Mouse (Mus musculus): ENCODE results near the gene Tox2.

The Tox2 gene

GRCm38 (mm10) chr2:163317281-163317680 is 114.4 kb downstream of the Tox2 start:
- no peak for DNase-seq (ENCODE audit: low read depth, low spot score)

- DNase-seq (ENCODE audit: low read depth, low spot score), result no peak
Observed at GRCm38 (mm10) chr2:163318777-163319176, 115.9 kb downstream of the Tox2 start.

DNA sequence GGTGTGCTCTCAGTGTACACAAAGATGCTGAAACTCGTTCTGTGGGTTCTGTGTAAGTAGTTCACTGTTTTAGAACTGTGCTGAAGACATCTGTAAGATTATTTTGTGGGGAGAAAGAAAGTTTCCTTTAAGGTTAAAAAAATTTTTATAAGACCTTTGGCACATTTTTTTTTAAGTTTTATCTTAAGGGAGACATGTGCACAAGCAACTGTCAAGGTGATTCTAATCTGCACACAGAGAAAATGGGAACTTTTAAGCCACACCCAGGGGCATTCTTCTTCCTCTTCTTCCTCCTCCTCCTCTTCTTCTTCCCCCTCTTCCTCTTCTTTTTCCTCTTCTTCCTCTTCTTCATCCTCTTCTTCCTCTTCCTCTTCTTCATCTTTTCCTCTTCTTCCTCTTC is 120.2 kb downstream of the Tox2 start:
- no peak for DNase-seq (ENCODE audit: low read depth, low spot score)

DNA sequence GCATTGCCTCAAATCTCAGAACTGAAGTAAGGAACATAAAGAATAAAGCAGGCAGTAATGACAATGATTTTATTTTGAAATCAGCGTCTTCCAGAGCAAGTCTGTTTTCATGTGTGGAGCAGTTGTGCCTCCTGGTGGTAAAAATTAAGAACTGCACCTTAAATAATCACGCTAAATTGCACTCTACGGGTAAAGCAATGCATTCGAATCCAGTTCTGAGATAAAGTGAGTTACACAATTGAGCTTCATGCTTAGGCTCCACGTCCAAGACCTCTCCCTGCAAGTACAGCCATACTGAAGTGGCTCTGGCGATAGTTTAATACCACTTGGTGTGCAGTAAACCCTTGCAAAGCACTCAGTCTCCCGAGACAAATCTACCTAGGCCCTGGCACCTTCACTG is 127.8 kb downstream of the Tox2 start:
- peak; percentile 54 for DNase-seq (ENCODE audit: low read depth, low spot score)

- DNase-seq (ENCODE audit: low read depth, low spot score), result no peak
Observed at GRCm38 (mm10) chr2:163331423-163331822, 128.5 kb downstream of the Tox2 start.

DNA sequence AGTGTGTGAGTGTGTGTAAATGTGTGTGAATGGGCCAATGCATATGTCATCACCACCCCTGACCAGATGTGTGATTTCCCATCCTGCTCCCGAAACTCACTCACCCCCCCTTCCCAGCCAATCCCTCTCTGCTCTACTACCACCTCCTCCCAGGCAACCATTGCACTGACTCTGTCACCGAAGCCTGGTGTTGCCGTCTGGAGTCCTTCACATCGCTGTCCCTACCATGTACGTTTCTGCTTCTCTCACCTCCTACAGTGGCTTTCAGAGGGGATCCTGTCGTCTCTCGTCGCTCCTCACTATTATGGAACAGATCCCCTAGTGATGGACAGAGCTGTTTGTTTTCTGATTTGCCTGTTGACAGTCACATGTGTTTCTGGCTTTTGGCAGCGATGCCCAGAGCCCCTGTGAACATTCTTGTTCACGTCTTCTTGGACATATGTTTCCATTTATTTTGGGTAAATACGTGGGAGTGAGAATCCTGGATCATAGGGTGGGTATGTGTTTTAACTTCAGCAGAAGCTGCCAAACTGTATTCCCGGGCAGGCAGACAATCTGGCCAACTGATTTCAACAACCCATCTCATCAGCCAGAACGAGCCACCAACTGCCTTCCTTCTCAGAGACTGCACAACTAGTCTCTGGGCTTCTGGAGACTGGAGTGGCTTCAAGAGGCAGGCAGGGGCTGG is 129.6 kb downstream of the Tox2 start:
- DNase-seq (ENCODE audit: low read depth, low spot score), result no peak

GRCm38 (mm10) chr2:163340263-163340662 is 137.3 kb downstream of the Tox2 start:
- peak; percentile 72 for DNase-seq (ENCODE audit: low read depth, low spot score)

DNA sequence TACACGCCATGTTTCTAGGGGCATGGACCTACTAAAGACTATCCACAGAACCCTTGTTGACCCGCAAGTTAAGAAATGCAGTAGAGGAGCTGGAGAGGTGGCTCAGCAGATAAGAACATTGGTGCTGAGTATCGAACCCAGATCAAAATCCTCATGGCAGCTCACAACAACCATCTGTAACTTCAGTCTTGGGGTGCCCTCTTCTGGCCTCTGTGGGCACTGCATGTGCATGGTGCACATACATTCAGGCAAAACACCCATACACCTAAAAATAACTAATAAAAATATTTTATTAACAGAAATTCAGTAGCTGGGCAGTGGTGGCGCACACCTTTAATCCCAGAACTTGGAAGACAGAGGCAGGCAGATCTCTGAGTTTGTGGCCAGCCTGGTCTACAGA is 140.7 kb downstream of the Tox2 start:
- no peak for DNase-seq (ENCODE audit: low read depth, low spot score)

- DNase-seq (ENCODE audit: low read depth, low spot score), result no peak
Observed at GRCm38 (mm10) chr2:163344976-163345660, 142.2 kb downstream of the Tox2 start.

GRCm38 (mm10) chr2:163346497-163346896 is 143.6 kb downstream of the Tox2 start:
- no peak for DNase-seq (ENCODE audit: low read depth, low spot score)

GRCm38 (mm10) chr2:163347517-163348184 is 144.7 kb downstream of the Tox2 start:
- DNase-seq (ENCODE audit: low read depth, low spot score), result no peak

DNA sequence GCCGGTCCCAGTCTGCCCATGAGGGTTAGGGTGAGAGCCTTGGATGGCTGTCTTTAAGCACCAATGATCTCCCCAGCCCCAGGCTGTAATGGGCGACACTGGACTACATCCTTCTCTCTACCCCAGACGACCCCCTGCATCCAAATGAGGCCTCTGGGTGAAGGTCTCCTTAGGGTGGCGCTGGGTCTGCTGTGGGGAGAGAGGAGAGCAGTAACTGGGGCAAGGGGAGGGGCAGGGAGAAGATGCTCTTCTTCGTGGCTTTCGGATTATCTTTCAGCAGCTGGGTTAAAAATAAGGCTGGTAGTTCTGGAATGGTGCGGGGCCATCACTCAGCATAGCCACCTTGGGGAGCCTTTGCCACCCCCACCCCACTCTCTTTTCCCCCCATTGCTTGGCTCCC is 145.8 kb downstream of the Tox2 start:
- no peak for DNase-seq (ENCODE audit: low read depth, low spot score)

- no peak for DNase-seq (ENCODE audit: low read depth, low spot score)
Observed at GRCm38 (mm10) chr2:163349411-163349810, 146.5 kb downstream of the Tox2 start.

DNA sequence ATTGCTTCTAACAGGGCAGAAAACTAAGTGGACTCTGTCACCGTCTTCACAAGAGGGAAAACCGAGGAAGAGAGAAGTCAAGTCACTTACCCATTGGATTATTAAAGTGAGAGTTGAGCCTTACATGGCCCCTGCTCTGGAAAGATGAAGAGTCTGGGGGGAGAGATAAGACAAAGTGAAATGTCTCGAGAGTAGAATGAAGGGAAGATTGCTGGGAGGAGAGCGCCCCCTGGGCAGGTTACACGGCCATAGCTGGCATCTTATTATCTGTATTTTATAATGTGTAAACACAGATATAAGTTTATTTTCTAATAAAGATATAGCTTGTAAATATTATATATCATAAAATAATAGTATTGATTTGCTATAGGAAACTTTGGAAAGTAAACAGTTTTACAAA is 147.5 kb downstream of the Tox2 start:
- no peak for DNase-seq (ENCODE audit: low read depth, low spot score)

DNA sequence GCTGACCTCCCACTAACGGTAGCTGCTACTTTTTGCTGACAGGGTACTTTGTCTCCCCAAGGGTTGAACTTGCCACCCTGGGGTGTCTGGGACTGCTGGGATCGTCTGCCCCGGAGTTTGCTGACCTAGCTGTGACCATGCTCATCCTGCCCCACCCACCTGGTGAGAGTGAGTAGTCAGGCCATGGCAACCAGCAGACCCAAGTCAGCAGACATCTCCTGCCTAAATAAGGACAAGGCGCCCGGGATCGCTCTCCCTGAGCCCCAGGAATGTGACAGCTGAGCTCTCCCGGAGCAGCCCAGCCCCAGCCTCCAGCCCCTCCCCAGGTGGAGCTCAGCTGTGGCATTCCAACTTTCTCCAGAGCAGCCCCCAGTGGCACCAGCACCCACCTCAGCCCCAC is 150.8 kb downstream of the Tox2 start:
- DNase-seq (ENCODE audit: low read depth, low spot score), result no peak

DNA sequence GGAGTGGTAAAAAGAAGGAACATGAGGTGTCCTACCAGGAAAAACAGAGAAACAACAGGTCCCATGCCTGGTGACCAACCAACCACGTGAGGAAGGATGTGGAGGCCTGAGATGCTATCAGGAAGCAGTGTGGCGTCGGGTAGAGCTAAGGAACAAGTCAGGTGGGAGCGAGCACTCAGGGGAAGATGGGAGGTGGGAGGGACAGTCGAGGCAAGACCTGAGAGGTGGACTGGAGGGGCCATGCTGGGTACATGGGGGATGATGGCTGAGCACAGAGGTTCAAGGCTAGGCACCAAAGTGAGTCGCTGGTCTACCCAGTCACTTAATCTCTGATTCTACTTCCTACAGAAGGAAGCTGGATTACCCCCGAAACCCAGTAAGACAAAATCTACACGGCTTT is 152.7 kb downstream of the Tox2 start:
- DNase-seq (ENCODE audit: low read depth, low spot score), result no peak

- no peak for DNase-seq (ENCODE audit: low read depth, low spot score)
Observed at GRCm38 (mm10) chr2:163356113-163356840, 153.4 kb downstream of the Tox2 start.

GRCm38 (mm10) chr2:163358662-163359061 is 155.7 kb downstream of the Tox2 start:
- DNase-seq (ENCODE audit: low read depth, low spot score), result no peak

GRCm38 (mm10) chr2:163359253-163359652 is 156.3 kb downstream of the Tox2 start:
- DNase-seq (ENCODE audit: low read depth, low spot score), result no peak

DNA sequence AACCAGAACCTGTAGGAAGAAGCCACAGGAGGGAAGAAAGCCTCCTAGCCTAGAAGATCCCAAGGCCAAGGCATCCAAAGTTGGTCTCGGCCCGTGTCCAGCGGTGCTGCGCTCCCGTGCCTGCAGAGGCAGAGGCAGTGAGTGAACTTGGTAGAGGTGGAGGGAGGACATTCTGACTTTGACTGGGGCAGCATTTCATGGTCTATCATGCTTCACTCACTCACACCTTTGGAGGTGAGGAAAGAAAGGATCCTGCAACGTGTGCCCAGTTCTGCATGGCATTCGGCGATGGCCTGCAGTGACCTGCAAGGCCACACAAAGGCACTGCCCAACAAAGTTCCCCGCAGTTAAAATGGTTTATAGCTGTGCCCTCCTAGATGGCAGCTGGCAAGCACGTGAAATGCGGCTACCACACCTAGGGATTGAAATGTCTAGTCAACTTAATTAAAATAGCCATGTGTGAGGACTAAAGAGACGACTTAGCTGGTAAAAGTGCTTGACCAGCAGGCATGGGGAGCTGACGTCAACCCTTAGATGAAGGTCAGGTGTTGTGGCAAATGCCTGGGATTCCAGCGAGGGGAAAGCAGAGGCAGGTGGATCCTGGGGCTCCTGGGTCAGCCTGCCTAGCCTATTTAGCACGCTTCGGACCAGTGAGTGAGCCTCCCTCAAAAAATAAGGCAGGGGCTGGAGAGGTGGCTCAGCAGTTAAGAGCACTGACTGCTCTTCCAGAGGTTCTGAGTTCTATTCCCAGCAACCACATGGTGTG is 158.1 kb downstream of the Tox2 start:
- no peak for DNase-seq (ENCODE audit: low read depth, low spot score)

All from retina, postnatal 7 days (tissue).